Mouse (Mus musculus) embryonic fibroblast, embryonic 13.5 days (primary cell): Measurements from ENCODE around the gene Bcap29.

Experiments
- CTCF ChIP-seq: IDR thresholded peaks from 2 replicates; pipeline ENCODE4 v1.5.1; 2011; ENCODE audit warnings: mild to moderate bottlenecking, control low read depth, low read length, moderate library complexity, borderline replicate concordance; ENCODE audit not compliant: insufficient read depth
- POLR2A ChIP-seq: IDR thresholded peaks from 2 replicates; pipeline ENCODE4 v1.6.1; 2011; ENCODE audit warnings: low read depth, mild to moderate bottlenecking, control low read depth, low read length, moderate library complexity

DNA sequence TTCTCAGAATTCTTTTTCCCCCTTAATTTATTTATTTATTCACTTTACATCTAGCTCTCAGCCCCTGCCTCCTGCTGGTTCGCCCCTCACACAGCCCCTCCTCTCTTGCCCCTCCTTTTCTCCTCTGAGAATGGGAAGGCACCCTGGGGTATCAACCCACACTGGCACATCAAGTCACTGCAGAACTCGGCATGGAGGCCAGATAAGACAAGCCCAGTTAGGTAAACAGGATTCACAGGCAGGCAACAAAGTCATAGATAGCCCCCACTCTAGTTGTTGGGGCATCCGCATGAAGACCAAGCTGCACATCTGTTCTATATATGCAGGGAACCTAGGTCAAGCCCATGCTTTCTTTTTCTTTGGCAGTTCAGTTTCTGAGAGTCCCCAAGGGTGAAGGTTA, 32.7 kb upstream of the Bcap29 start:
- TF ChIP-seq CTCF (no peak), POLR2A (no peak)
